In genomic region chr10:13714199-13714919, GRCm38 (mm10) we compare ENCODE assay signal across 8 mouse cellular contexts.
DNase-seq lines count a peak whose midpoint lies in the region; ATAC-seq and TF ChIP-seq lines count a peak whose summit lies in the region.

No protein-coding gene starts in this region.

- H3K9ac ChIP-seq in forebrain, embryonic 14.5 days (ENCODE audit: low read length): no peak overlapping the region
- H3K9ac ChIP-seq in kidney, postnatal 0 days (ENCODE audit: low read depth, low read length): 0 out of 2 replicates have a peak overlapping the region, but pooled peaks have one; percentile 13
- no peak overlapping the region for H3K9ac ChIP-seq in neural tube, embryonic 11.5 days (ENCODE audit: low read length)
- no peak overlapping the region for H3K9ac ChIP-seq in intestine, embryonic 16.5 days (ENCODE audit: low read depth, low read length)

- peak; percentile 93 for DNase-seq in left cerebral cortex, postnatal 4 days
- no peak for DNase-seq in left cerebral cortex, adult 2 months (ENCODE audit: extremely low spot score in 1 of 2, low spot score in 2 of 2)
- peak; percentile 90 to 92 for DNase-seq in cerebellum, adult 2 months
- peak; percentile 87 for DNase-seq in forebrain, embryonic 14.5 days (ENCODE audit: low spot score)
- peak; percentile 52 for DNase-seq in kidney, postnatal 0 days (ENCODE audit: low spot score)
- DNase-seq in neural tube, embryonic 11.5 days (ENCODE audit: low spot score): peak; percentile 69
- DNase-seq in thymus, postnatal 14 days: no peak

- no peak overlapping the region for H3K27ac ChIP-seq in left cerebral cortex, adult 2 months
- H3K27ac ChIP-seq in cerebellum, adult 2 months (ENCODE audit: insufficient read depth, low read length): peak overlapping the region; percentile 21; the same call in 1 of the 2 replicates
- H3K27ac ChIP-seq in forebrain, embryonic 14.5 days (ENCODE audit: low read depth, low read length): peak overlapping the region; percentile 49
- H3K27ac ChIP-seq in kidney, postnatal 0 days: peak overlapping the region; percentile 57
- H3K27ac ChIP-seq in neural tube, embryonic 11.5 days (ENCODE audit: low read depth, low read length): peak overlapping the region; percentile 57
- H3K27ac ChIP-seq in intestine, embryonic 16.5 days (ENCODE audit: low read length): no peak overlapping the region

- WGBS in cerebellum, adult 2 months: 12% methylated on average over 9 of the region's 9 CpGs
- 9% methylated on average over 9 of the region's 9 CpGs for WGBS in forebrain, embryonic 14.5 days
- 21% methylated on average over 9 of the region's 9 CpGs for WGBS in kidney, postnatal 0 days
- 16% methylated on average over 9 of the region's 9 CpGs for WGBS in neural tube, embryonic 11.5 days
- WGBS in intestine, embryonic 16.5 days: 57% methylated on average over 9 of the region's 9 CpGs

- no peaks in the 10 kb centered on the region for H3K36me3 ChIP-seq in forebrain, embryonic 14.5 days (ENCODE audit: control insufficient read depth, insufficient read depth, low read length)
- no peaks in the 10 kb centered on the region for H3K36me3 ChIP-seq in kidney, postnatal 0 days (ENCODE audit: insufficient read depth, low read length)
- H3K36me3 ChIP-seq in neural tube, embryonic 11.5 days (ENCODE audit: control insufficient read depth, insufficient read depth, low read length): no peaks in the 10 kb centered on the region
- no peaks in the 10 kb centered on the region for H3K36me3 ChIP-seq in intestine, embryonic 16.5 days (ENCODE audit: control insufficient read depth, insufficient read depth, low read length)

- H3K4me2 ChIP-seq in forebrain, embryonic 14.5 days (ENCODE audit: low read length): peak overlapping the region; percentile 6; the same call in 1 of the 2 replicates
- H3K4me2 ChIP-seq in kidney, postnatal 0 days (ENCODE audit: low read length): peak overlapping the region; percentile 27; the same call in 1 of the 2 replicates
- no peak overlapping the region for H3K4me2 ChIP-seq in neural tube, embryonic 11.5 days (ENCODE audit: low read depth)
- no peak overlapping the region for H3K4me2 ChIP-seq in intestine, embryonic 16.5 days (ENCODE audit: low read depth, low read length)

- no peaks in the 10 kb centered on the region for H3K27me3 ChIP-seq in cerebellum, adult 2 months (ENCODE audit: control insufficient read depth, insufficient read depth, low read length)
- no peaks in the 10 kb centered on the region for H3K27me3 ChIP-seq in forebrain, embryonic 14.5 days (replicated peaks; ENCODE audit: control insufficient read depth, insufficient read depth, low read length)
- H3K27me3 ChIP-seq in kidney, postnatal 0 days (ENCODE audit: insufficient read depth, low read length): no peaks in the 10 kb centered on the region
- 0 out of 2 replicates have a peak, but pooled peaks cover 3% of the 10 kb centered on the region for H3K27me3 ChIP-seq in neural tube, embryonic 11.5 days (ENCODE audit: control insufficient read depth, insufficient read depth, low read length)
- no peaks in the 10 kb centered on the region for H3K27me3 ChIP-seq in intestine, embryonic 16.5 days (replicated peaks; ENCODE audit: control insufficient read depth, insufficient read depth, low read length)

- no peak for TF ChIP-seq POLR2A in cerebellum, adult 2 months (IDR thresholded peaks at IDR 0.05; ENCODE audit: borderline replicate concordance, insufficient read depth, low read length)

- no peak for TF ChIP-seq CTCF in left cerebral cortex, adult 2 months (IDR thresholded peaks at IDR 0.05)
- TF ChIP-seq CTCF in cerebellum, adult 2 months (IDR thresholded peaks at IDR 0.05; ENCODE audit: borderline replicate concordance, insufficient read depth, low read depth, low read length): no peak
- TF ChIP-seq CTCF in kidney, postnatal 0 days (IDR thresholded peaks at IDR 0.05; ENCODE audit: low read depth): no peak

- H3K4me3 ChIP-seq in left cerebral cortex, adult 2 months: no peak overlapping the region
- H3K4me3 ChIP-seq in cerebellum, adult 2 months (replicated peaks; ENCODE audit: insufficient read depth, low read depth, low read length): no peak overlapping the region
- H3K4me3 ChIP-seq in forebrain, embryonic 14.5 days (ENCODE audit: low read depth, low read length): no peak overlapping the region
- H3K4me3 ChIP-seq in kidney, postnatal 0 days (replicated peaks; ENCODE audit: low read depth, low read length): no peak overlapping the region
- H3K4me3 ChIP-seq in neural tube, embryonic 11.5 days (ENCODE audit: low read depth, low read length): no peak overlapping the region
- no peak overlapping the region for H3K4me3 ChIP-seq in intestine, embryonic 16.5 days (ENCODE audit: low read length)

- peak; percentile 94 for ATAC-seq in forebrain, embryonic 14.5 days
- ATAC-seq in kidney, postnatal 0 days (replicated peaks; ENCODE audit: low FRiP score, low read depth): 0 out of 2 replicates have a peak, but pooled peaks have one; percentile 19
- ATAC-seq in neural tube, embryonic 11.5 days (ENCODE audit: insufficient read depth, low FRiP score, low TSS enrichment): peak; percentile 88
- ATAC-seq in intestine, embryonic 16.5 days: no peak

- no peaks in the 10 kb centered on the region for H3K9me3 ChIP-seq in forebrain, embryonic 14.5 days (replicated peaks; ENCODE audit: control insufficient read depth, low read length)
- no peaks in the 10 kb centered on the region for H3K9me3 ChIP-seq in kidney, postnatal 0 days (replicated peaks; ENCODE audit: low read length)
- no peaks in the 10 kb centered on the region for H3K9me3 ChIP-seq in neural tube, embryonic 11.5 days (ENCODE audit: control insufficient read depth, low read length)
- H3K9me3 ChIP-seq in intestine, embryonic 16.5 days (ENCODE audit: control insufficient read depth, low read length): no peaks in the 10 kb centered on the region

- intact Hi-C loops in left cerebral cortex, postnatal 4 days (cut with DNase I): no loop called here
- intact Hi-C loops in left cerebral cortex, adult 2 months (cut with DNase I): no loop called here

- H3K4me1 ChIP-seq in cerebellum, adult 2 months (ENCODE audit: control insufficient read depth, insufficient read depth, low read length): peaks cover 23% of the 10 kb centered on the region
- peaks cover 14% of the 10 kb centered on the region for H3K4me1 ChIP-seq in forebrain, embryonic 14.5 days (ENCODE audit: control insufficient read depth, insufficient read depth, low read length)
- H3K4me1 ChIP-seq in kidney, postnatal 0 days (replicated peaks; ENCODE audit: insufficient read depth, low read length): peaks cover 9% of the 10 kb centered on the region
- peaks cover 8% of the 10 kb centered on the region for H3K4me1 ChIP-seq in neural tube, embryonic 11.5 days (ENCODE audit: control insufficient read depth, insufficient read depth, low read length)
- 0 out of 2 replicates have a peak, but pooled peaks cover 3% of the 10 kb centered on the region for H3K4me1 ChIP-seq in intestine, embryonic 16.5 days (ENCODE audit: control insufficient read depth, insufficient read depth, low read length)

Comparison
In these comparisons a context has a peak if more than half of its experiments do, and no peak if none do; other contexts are left out.
1. DNase-seq: peak in left cerebral cortex, postnatal 4 days (single experiment), cerebellum, adult 2 months (2 of 2), forebrain, embryonic 14.5 days (single experiment), kidney, postnatal 0 days (single experiment) and neural tube, embryonic 11.5 days (single experiment); none in left cerebral cortex, adult 2 months (0 of 2) and thymus, postnatal 14 days (single experiment).
2. H3K27ac ChIP-seq: peak in cerebellum, adult 2 months (single experiment), forebrain, embryonic 14.5 days (single experiment), kidney, postnatal 0 days (single experiment) and neural tube, embryonic 11.5 days (single experiment); none in left cerebral cortex, adult 2 months (single experiment) and intestine, embryonic 16.5 days (single experiment).
3. H3K4me2 ChIP-seq: peak in forebrain, embryonic 14.5 days (single experiment) and kidney, postnatal 0 days (single experiment); none in neural tube, embryonic 11.5 days (single experiment) and intestine, embryonic 16.5 days (single experiment).